Mouse (Mus musculus) liver, embryonic 16.5 days (tissue): ENCODE data around the gene Tcte2. TPM values are rescaled to one million over a fixed set of nuclear protein-coding genes. Genes with fewer than 3 reads are reported as not detected.

Experiments used
- ATAC-seq: fragments of 200-750 bp; cut with Nextera tagmentation; 2 replicates; pipeline ENCODE4 v1.8.0; 2017; ENCODE audit warnings: low read depth, mild to moderate bottlenecking, moderate number of reproducible peaks, moderate library complexity
- H3K27ac ChIP-seq: fragments of 300-500 bp; sonication (generic); 2 replicates; pipeline ENCODE4 v1.5.1; 2014; ENCODE audit warnings: mild to moderate bottlenecking, low read length
- H3K27me3 ChIP-seq: fragments of 300-500 bp; sonication (generic); 2 replicates; pipeline ENCODE4 v1.6.1; 2014; ENCODE audit warnings: low read depth, low read length, mixed read lengths; ENCODE audit not compliant: control insufficient read depth, insufficient read depth
- H3K36me3 ChIP-seq: fragments of 300-500 bp; sonication (generic); 2 replicates; pipeline ENCODE4 v1.6.1; 2014; ENCODE audit warnings: mild to moderate bottlenecking; ENCODE audit not compliant: control insufficient read depth, insufficient read depth
- H3K4me1 ChIP-seq: fragments of 300-500 bp; sonication (generic); 2 replicates; pipeline ENCODE4 v1.6.1; 2014; ENCODE audit warnings: low read depth, low read length, mixed read lengths; ENCODE audit not compliant: control insufficient read depth
- H3K4me2 ChIP-seq: fragments of 300-500 bp; sonication (generic); 2 replicates; pipeline ENCODE4 v1.6.1; 2014; ENCODE audit warnings: low read depth, low read length, mixed read lengths
- H3K4me3 ChIP-seq: fragments of 300-500 bp; sonication (generic); 2 replicates; pipeline ENCODE4 v1.5.1; 2014; ENCODE audit warnings: low read depth, mild to moderate bottlenecking, low read length
- H3K9ac ChIP-seq: fragments of 300-500 bp; sonication (generic); 2 replicates; pipeline ENCODE4 v1.6.1; 2014; ENCODE audit warnings: low read depth, low read length
- H3K9me3 ChIP-seq: fragments of 300-500 bp; sonication (generic); replicated peaks from 2 replicates; pipeline ENCODE4 v1.6.1; 2016; ENCODE audit warnings: low read length; ENCODE audit not compliant: control insufficient read depth
- WGBS: fragments of 180-500 bp; shearing (Covaris S2); extraction: QIAGEN DNeasy Blood & Tissue Kit; methylation state at CpG from one replicate; pipeline ENCODE4 v1.1.7; 2014; ENCODE audit not compliant: insufficient replicate concordance; 5-methylcytosine and 5-hydroxymethylcytosine counted together
- polyA plus RNA-seq: library from polyadenylated mRNA; unstranded; fragments of >200 nt; fragmentation: Nextera tagmentation; extraction: Ambion mirVana; gene quantifications from 2 replicates; pipeline ENCODE4 v1.2.1, GENCODE M21; 2015

Tcte2 gene
- polyA plus RNA-seq, 1 experiment from 2014 or later, result 1.1 TPM

GRCm38 (mm10) chr17:13668052-13669015 is 93.3 kb downstream of the Tcte2 start:
- H3K4me3 ChIP-seq, result no peak overlapping the region
- no peaks in the 10 kb centered on the region for H3K27me3 ChIP-seq
- no peak for ATAC-seq
- 20% methylated on average over 16 of the region's 16 CpGs for WGBS
- H3K27ac ChIP-seq, result no peak overlapping the region
- no peaks in the 10 kb centered on the region for H3K9me3 ChIP-seq
- no peak overlapping the region for H3K4me2 ChIP-seq
- H3K4me1 ChIP-seq, result no peaks in the 10 kb centered on the region; the same call in none of the 2 replicates
- H3K9ac ChIP-seq, result no peak overlapping the region
- no peaks in the 10 kb centered on the region for H3K36me3 ChIP-seq

- Histone ChIP-seq H3K36me3 (no peaks in the 10 kb centered on the region), H3K4me3 (no peak overlapping the region), H3K9me3 (no peaks in the 10 kb centered on the region), H3K4me1 (no peaks in the 10 kb centered on the region; the same call in none of the 2 replicates), H3K9ac (no peak overlapping the region), H3K27ac (no peak overlapping the region), H3K27me3 (no peaks in the 10 kb centered on the region), H3K4me2 (no peak overlapping the region)
- no peak for ATAC-seq
- 45% methylated on average over 3 of the region's 3 CpGs for WGBS
These were observed 94.6 kb downstream of the Tcte2 start for GRCm38 (mm10) chr17:13667006-13667405.

GRCm38 (mm10) chr17:13665731-13666130 is 95.9 kb downstream of the Tcte2 start:
- no peak overlapping the region for H3K4me3 ChIP-seq
- no peaks in the 10 kb centered on the region for H3K9me3 ChIP-seq
- H3K36me3 ChIP-seq, result no peaks in the 10 kb centered on the region
- no peaks in the 10 kb centered on the region; the same call in none of the 2 replicates for H3K4me1 ChIP-seq
- H3K27ac ChIP-seq, result no peak overlapping the region
- H3K27me3 ChIP-seq, result no peaks in the 10 kb centered on the region
- 31% methylated on average over 1 of the region's 1 CpGs for WGBS
- no peak overlapping the region for H3K4me2 ChIP-seq
- no peak for ATAC-seq
- H3K9ac ChIP-seq, result no peak overlapping the region

- no peaks in the 10 kb centered on the region for H3K9me3 ChIP-seq
- no peaks in the 10 kb centered on the region for H3K36me3 ChIP-seq
- no peak overlapping the region for H3K9ac ChIP-seq
- no peak overlapping the region for H3K4me2 ChIP-seq
- H3K27me3 ChIP-seq, result no peaks in the 10 kb centered on the region
- H3K4me3 ChIP-seq, result no peak overlapping the region
- no peak overlapping the region for H3K27ac ChIP-seq
- WGBS, result 64% methylated on average over 13 of the region's 13 CpGs
- ATAC-seq, result no peak; the same call in 1 of the 2 replicates
- H3K4me1 ChIP-seq, result no peaks in the 10 kb centered on the region; the same call in none of the 2 replicates
These were observed 98.0 kb downstream of the Tcte2 start for GRCm38 (mm10) chr17:13663386-13664166.

Other genes starting within 250 kb of the Tcte2 start
- 7.3 and 8.6 TPM in 2 replicates for gene Afdn, start 1.3 kb downstream of the Tcte2 start, polyA plus RNA-seq
- gene Gm7168, start 186.5 kb upstream of the Tcte2 start, polyA plus RNA-seq, result not detected in 2 replicates
- gene Gm7356, start 241.9 kb upstream of the Tcte2 start, polyA plus RNA-seq, result not detected in 2 replicates